Mouse (Mus musculus): Measurements from ENCODE around the gene Cnpy1.

The Cnpy1 gene

DNA sequence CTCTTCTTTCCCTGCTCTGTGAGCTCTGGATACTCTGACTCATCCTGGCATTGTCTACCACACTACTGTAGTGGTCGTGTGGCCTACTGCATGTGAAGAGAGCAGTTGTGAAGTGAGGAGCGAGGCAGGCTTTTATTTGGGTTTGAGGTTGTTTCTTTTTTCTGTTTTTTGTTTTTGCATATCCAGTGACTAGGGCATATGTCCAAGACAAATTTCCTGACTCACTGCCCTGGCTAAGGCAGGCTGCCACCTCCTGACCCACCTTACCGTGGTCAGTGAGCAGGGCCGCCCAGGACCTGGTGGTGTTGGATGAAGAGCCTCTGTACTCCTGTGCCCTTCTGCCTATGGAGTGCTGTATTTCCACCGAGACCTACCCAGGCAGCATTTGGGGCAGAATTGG is 5.8 kb downstream of the Cnpy1 start:
- DNase-seq (ENCODE audit: low spot score in 2 of 2): no peak

DNA sequence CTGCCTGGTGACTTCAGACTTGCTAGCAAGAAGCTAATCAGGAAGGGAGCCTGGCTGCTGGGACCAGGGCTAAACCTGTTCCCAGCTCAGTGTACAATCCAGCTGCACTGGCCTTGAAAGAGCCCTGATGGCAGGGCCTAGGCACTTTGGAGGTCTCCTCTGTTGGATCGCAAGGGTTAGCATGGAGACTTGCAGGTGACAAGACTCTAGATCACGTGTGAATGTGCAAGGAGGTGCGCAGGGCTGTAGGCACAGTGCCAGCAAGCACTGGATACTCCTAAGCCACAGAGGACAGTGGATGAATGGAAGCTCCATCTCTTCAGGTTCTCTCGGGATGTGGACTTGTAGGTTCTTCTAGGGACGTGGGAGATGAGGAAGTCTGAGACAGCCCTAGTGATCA is 6.7 kb downstream of the Cnpy1 start:
- no peak for DNase-seq (ENCODE audit: low spot score in 2 of 2)

DNA sequence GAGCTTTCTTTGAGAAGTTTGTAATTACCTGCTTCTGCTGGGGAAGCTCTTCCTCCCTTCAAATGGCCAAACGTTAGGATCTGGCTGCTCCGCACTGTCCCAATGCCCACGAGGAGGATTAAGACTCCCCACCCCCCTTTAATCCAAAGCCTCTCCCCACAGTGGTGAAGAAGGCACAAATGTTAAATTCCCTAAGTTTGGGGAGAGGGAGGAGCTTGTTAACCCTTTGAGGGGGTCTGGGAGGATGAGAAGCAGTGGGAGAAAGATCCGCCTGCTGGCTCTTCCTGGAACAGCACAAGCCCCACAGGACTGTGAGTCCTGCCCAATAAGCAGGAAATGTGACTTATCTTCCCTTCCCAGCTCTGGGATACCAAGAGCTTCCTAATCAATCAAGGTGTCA is 7.5 kb downstream of the Cnpy1 start:
- no peak for DNase-seq (ENCODE audit: low spot score in 2 of 2)

DNA sequence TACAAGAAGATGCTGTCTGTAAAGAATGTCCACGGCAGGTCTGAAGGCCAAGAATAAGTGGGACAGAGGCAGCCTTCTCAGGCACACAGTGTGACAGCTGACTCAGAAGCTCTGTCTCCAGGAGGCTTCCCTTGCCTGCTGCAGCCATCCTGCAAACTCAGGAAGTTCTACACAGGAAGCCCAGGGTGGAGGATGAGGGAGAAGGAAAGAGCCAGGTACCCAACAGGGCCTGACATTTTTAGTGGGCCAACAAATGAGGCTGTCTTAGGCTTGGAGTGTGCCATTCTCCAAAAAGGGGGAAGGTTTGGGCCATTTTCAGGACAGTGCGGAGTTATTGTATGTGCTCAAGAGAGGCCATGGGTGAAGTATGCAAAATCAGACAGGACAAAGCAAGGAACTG is 7.9 kb downstream of the Cnpy1 start:
- no peak for DNase-seq (ENCODE audit: low spot score in 2 of 2)

DNA sequence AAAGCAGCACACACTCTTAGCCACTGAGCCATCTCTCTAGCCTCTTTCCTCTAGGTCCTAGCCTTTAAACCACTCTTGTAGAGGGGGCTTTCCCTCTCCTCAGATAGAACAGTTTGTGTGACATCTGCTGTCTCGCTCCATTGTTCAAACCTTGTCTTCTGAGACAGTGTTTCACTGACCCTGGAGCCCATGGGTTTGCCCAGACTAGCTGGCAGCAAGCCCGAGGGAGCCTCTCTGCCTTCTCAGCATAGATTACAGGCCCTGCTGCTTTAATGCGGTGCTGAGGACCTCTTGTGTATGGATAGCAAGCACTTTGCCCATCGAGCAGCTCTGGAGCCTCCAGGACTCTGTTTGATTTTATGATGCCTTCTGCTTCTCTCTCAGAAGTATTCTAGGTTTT is 8.6 kb downstream of the Cnpy1 start:
- no peak for DNase-seq (ENCODE audit: low spot score in 2 of 2)

DNA sequence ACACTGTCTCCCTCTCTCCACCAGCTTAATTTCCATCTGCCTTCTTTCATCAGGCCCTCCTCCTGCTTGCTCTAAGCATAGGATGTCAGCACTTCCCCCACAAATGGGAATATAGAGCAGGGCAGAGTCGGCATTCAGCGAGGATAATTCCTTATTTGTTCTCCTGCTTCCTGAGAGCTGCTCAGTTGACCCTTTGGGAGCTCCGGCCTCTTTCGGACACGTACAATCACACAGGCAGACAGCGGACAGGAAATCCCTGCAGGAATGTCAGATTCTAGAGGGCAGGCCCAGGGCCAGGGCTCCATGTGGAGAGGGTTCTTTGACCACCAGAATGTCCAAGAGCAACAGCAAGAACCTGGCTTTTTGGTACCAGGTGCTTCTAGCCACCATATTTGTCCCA is 9.5 kb downstream of the Cnpy1 start:
- DNase-seq (ENCODE audit: low spot score in 2 of 2): no peak

DNA sequence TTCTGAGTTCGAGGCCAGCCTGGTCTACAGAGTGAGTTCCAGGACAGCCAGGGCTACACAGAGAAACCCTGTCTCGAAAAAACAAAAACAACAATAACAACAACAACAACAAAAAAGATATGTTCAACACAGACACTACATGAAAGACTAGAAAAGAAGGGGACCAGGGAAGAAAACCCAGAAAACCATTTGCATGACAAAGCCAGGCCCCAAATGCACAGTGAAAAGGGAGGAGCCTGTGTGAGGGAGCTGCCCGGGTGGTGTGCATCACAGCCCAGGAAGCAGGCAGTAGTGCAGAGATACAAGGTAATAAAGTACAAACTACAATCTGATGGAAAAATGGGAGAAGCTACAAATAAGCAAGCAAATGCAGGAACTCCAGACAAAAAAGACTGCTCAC is 13.5 kb downstream of the Cnpy1 start:
- no peak for DNase-seq (ENCODE audit: low spot score in 2 of 2)

DNA sequence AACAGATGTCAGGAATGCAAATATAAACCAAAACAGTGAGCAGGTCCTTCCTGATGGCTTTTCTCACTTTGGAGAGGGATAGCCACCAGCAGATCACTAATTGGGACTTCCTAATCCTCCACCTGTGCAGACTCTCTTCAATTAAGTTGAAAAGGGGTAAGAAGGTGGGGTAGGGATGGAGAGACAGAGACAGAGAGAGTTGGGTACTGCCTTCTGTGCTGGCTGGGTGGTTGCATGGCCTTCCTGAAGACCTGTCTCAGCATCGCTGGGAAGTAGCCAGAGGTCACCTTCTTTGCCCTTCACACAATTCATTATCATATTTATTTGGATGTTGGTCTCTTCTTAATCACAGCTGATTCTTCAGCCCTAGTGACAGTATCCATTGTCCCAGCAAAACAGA is 26.0 kb downstream of the Cnpy1 start:
- no peak for DNase-seq (ENCODE audit: low spot score in 2 of 2)

DNA sequence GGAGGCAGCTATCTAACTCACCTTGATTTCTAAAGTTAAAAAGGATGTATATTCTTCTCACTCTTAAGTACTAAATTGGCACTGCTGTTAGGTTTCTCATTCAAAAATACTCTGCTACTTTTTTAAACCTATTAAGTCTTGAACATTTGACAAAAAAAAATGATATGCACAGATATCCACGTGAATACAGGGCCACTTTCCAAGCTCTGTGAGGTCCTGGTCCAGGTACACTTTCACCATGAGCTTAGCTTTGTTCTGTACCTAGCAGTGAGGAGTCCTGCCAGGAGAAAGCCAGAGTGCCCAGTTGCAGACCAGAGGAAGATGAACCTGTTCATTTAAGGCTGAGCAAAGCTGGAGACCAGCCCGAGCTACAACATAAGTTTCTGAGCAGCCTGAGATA is 32.2 kb downstream of the Cnpy1 start:
- DNase-seq (ENCODE audit: low spot score in 2 of 2): no peak

DNA sequence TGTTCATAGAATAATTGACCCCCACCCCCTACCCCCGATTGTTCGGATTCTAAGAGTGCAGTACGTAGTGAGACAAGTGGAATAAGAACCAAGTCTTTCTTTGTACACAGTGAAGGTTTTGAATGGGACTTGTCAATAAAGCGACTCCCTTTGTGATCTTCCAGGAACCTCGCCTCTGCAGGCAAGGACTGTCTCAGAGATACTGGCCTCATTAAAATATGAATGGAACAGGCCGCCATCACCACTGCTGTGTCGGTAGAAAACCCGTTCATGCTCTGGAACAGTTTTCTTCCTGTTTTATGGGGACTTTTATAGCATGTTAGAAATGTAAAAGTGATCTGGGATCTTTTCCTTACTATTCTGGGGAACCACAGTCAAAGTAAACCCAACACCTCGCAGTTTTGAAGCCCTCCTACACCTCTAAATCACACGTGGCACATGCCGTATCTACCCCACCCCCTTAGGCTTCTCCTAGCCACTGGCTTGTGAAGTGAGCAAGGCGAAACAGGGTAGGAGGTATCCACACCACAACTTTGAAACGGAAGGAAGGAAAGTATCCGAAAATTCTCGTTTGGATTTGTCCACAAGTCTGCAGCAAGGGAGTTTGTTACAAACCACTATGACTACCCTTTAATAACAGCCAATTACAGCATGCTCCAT is 33.8 kb downstream of the Cnpy1 start:
- DNase-seq (ENCODE audit: low spot score in 2 of 2): no peak

DNA sequence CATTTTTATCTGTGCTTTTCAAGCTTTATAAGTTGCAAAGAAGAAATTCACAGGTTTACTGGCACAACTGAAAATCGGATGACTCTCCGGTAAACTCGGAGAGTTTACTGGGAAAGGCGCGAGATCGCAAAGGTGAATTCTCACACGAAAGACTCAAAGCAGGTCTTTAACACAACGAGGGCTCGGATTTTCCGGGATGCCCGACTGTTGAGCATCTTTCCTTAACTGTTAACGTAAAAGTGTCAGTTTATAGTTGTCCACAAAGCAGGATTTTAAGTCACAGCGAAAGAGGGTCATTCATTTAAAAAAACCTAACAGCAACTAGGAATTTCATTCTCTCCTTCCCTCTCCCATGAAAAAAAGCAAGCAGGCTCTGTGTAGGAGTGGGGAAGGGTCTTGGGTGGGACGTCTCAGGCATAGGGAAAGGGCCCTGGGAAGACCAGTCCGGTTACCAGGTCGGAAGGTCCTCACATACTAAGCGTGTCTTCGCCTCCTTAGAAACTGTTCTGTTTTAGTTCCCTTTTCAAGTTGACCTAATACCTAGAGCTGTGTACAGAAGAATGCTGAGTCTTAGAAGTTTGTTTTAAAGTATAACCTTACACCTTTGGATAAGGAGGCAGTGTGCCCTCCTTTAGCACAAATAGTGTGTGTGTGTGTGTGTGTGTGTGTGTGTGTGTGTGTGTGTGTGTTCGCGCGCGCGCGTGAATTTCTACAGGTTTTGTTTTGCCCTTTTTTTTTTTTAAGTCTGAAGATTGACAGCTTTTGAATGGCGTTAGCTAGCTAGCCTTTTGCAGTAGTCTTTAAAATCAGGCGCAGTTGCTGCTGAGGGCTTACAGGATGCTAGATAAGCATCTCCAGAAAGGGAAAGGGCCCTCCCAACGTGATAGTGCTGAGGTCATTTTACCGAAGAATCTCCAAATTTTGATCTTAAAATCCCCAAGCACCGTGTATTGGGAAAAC is 34.7 kb downstream of the Cnpy1 start:
- no peak for DNase-seq (ENCODE audit: low spot score in 2 of 2)

DNA sequence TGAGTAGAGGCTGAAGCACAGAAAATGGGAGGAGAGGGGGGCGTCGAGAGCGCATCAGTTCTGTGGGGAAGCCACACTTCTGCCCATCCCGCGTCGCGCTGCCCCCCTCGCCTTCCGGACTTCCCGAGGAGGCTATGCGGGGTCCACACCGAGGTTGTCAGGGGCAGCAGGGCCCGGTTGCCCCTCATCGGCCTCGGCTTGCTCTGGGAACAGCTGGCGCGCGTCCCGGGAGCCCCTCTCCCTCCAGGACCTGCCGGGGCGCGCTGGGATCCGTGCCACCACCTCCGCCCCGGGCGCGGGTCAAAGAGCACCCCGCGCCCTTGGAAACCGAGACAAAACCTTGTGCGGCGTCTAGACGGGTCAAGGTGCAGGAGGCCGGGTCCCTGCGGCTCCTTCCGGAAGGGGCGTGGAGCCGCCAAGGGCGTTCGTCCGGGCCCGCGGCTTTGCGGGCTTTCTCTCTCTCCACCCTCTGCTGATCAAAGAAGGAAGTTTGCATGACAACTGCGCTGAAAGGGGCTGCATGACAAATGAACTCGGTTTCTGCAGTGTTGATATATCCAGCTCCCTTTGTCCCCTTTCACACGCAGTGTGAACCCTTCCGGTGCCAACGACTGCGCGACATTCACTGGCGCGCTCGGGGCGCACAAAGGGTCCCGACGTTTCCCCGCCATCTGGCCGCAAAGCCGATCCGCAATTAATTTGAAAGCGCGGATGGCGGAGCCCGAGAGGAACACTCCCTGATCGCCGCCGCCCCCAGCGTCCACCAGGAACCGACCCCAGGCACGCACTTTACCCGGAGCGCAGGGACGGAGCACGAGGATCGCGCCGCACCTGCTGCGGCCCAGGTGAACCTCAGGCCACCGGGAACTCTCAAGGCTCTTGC is 35.8 kb downstream of the Cnpy1 start:
- DNase-seq (ENCODE audit: low spot score in 2 of 2): no peak

DNA sequence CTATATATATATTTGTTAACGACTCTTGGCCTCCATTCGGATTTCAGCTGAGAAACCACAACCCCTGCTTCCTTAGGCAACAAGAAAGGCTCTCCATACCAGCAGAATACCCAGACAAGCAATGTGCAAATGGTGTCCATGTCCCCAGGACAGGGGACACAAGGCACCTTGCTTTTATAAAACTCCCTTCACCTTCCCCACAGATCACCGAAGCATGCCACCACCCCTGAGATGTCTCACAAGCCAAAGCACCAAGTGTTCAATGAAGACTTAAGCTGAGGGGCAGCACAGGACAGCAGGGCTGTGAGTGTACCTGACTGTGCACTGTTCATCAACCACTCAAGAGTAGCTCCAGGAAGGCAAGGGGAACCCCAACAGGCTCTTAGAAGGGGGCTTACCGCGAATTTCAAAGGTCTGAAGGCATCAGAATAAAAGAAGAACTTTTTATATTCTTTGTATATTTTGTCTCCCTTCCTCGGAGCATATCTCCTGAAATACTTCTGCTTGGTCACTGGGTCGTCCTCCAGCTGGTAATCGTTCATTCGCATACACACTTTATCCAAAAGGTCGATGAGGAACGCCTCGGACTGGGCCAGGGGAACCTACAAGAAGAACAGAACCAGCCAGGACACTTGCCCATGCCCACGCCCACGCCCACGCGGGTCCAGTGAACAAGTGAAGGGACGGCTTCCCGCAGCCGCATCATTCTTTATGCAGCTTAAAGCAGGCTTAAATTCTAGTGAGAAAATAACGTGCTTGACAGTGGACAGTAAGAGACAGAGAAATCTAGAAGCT is 36.7 kb downstream of the Cnpy1 start:
- no peak for DNase-seq (ENCODE audit: low spot score in 2 of 2)

DNA sequence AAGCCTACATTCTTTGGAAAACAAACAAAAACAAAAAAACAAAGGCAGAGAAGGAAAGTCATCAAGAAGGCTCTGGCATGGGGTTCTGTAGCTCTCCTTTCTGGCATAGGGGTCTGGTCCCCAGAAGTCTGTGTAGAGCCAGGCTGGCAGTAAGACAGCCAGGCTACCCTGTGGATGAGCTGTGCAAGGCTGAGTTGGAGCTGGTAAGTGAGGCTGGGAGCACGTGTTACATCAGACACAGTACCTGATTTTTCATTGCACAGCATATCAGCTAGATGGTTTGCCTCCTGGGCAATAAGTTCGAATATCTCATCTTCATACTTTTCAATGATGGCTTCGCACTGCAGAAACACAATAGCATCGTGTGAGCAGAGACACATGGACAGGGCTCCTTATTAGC is 38.6 kb downstream of the Cnpy1 start:
- DNase-seq (ENCODE audit: low spot score in 2 of 2): no peak

DNA sequence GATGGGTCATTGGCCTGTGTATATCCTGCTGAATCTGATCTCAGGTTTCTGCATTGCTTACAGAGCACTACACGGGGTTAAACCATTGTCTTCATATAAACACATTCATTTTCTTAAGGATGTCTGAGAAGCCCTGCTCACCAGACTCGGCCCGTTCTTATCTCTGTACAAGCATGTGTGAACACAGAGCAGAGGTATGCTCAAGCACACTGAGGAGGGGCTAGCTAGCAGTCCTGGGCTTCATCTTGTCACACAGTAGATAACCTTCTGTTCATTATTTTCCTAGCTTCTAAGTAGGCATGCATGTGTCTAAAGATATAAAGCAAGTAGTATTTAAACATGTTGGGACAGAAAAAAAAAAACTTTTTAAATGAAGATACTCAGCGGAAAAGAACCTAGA is 39.2 kb downstream of the Cnpy1 start:
- no peak for DNase-seq (ENCODE audit: low spot score in 2 of 2)

DNA sequence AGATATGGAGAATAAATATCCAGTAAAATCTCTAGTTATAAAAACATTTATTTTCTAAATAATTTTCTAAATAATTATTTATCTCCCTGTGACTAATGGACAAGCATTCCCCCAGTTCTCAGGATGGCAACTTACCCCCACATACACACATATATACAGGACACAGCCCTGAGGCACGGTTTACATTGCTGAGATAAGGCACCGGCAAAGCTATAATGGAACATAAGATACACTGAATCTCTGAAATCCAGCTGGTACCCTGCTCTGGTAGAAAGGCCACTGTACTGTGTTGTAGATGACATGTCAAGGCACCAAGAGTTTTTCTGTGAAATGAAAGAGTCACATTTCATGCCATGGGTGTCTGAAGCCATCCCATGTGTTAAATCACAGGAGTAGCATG is 40.9 kb downstream of the Cnpy1 start:
- DNase-seq (ENCODE audit: low spot score in 2 of 2): no peak

DNA sequence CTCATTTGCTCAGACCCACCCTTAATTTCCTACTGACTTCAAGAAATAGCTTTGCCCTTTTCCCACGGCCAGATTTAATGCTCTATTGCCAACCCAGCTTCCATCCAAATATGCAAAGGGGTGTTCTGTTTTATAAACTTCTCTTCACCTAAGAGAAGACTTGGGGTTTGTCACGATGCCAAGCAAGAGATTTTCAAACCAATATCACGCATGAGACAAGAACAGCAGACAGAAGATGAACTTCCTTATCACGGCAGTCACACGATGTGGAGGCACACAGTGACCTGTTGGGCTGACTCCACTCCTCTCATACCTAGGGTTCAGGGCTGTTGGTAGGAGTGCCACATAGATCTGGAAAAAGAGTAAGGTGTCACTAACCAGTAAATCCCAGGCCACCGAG is 42.5 kb downstream of the Cnpy1 start:
- no peak for DNase-seq (ENCODE audit: low spot score in 2 of 2)

DNA sequence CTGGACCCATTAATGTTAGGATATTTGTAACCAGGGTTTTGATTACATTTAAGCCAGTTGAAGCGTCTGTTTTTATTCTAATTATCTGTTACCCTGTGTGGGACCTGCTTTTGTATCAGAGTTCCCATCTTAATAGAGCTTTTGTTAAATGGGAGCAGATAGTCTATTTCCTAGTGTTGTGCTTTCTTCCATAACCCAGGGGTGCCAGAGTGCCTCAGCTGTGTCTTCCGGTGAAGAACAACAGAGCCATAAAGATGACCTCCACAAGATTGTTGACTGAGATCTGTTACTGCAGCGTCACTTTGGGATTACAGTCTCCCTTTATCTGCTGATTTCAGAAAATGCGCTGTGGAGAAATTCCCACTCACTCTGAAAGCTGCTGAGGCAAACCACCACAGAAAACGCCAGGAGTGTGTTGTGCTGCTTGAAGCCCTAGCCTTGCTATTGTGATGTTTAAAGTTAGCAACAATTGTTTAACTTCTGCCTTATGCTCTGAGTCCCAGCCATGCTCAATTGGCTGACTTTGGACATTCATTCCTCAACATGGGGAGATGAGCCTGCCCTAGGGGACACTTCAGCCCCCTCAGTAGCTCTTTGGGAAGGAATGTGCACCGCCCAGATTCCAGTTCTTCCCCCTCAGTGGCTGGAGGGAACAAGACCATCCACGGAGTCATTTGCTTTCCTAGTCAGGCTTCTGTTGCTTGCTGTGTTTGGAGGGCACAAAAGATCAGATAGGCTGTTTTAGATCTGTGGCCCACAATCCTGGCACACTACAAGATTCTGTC is 46.3 kb downstream of the Cnpy1 start:
- DNase-seq (ENCODE audit: low spot score in 2 of 2): no peak

DNA sequence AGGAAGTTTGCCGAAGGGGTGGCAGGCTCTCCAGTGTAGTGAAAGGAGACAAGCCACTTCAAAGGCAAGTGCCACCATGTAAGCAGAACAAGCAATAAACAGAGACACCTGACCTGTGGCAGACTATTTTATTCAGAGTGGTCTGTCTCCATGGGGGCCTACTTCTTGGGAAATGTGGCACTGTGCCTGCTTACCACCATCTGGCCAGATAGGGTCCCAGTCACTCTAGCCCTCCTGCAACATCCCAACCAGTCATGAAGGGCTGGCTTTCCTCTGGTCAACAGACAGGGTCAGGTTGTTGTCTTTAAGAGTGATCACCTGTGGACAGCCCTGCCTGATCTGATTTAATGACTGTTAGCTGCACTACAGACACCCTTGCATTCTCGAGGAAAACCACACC is 50.1 kb downstream of the Cnpy1 start:
- DNase-seq (ENCODE audit: low spot score in 2 of 2): no peak

DNA sequence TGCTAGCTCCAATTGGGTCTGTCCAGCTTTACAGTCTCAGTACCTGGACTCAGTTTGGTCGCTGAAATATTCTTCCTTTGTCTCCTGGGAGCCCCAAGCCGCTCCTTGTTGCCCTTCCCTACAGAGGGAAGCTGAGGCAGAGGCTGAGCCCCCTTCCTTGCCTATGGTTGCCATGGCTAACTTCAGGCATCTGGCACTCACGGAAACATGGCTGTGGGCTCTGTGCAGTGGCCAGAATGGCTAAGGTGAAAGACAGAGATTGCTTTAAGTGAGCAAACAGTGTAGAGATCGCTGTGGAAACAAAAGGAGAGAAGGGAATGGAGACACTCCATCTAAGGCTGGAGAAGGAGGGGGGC is 53.5 kb downstream of the Cnpy1 start:
- no peak for DNase-seq (ENCODE audit: low spot score in 2 of 2)
